Mouse (Mus musculus): ENCODE results near the gene Simc1. TPM values are rescaled to one million over a fixed set of nuclear protein-coding genes. Genes with fewer than 3 reads are reported as not detected.

Simc1 gene
- polyA plus RNA-seq, 1 experiment from 2014 or later, result 2.8 TPM

DNA sequence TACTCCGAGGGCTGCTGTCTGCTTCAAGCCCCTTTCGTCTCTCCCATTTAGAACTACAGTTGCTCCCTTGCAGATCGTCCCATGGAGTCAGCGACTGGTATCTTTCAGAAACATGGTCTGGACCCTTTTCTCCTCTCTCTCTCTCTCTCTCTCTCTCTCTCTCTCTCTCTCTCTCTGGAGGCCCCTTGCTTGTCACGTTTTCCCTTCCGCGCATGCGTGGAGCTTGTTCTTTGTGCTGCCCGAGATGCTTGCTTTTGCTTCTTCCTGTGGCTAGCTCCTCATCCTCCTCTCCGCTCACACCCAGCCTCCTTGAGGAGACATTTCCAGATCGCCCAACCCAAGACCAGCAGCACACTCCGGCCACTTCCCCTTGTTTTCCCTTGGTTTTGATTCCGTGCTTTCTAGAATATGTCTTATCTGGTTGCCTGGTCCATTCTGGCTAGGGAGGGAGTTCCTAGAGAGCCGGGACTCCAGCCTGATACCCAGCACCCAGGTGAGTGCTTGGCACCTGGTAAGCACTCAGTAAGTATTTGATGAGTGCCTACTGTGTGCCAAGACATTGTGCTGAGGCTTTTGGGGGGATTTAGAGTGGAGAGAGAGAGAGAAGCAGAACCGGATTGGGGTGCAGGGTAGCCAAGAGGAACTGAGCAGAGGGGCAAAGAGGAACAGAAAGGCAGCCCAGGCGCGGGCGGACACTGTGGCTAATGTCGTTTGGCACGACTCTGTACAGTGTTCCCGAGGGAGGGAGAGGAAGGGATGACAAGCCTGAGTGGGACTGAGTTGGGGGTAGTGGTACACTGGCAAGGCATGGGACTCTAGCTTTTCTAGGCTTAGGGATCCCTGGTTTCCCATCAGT, 74.3 kb downstream of the Simc1 start:
- Histone ChIP-seq H3K4me2 (replicated peaks; ENCODE audit: low read depth) (no peak overlapping the region), H3K4me1 (replicated peaks; ENCODE audit: control insufficient read depth, insufficient read depth) (peaks cover 4% of the 10 kb centered on the region; the same call in 1 of the 2 replicates), H3K27me3 (ENCODE audit: control insufficient read depth, insufficient read depth, low read length) (no peaks in the 10 kb centered on the region), H3K27ac (replicated peaks) (peak overlapping the region; percentile 24), H3K9me3 (ENCODE audit: control insufficient read depth, low read length) (no peaks in the 10 kb centered on the region), H3K36me3 (ENCODE audit: control insufficient read depth, insufficient read depth, low read length) (no peaks in the 10 kb centered on the region), H3K9ac (ENCODE audit: low read length) (no peak overlapping the region), H3K4me3 (ENCODE audit: low read depth, low read length) (no peak overlapping the region)
- ATAC-seq (ENCODE audit: low FRiP score, low TSS enrichment), result no peak
- no peak for TF ChIP-seq CTCF (IDR thresholded peaks at IDR 0.05; ENCODE audit: low read depth)
- no peak for TF ChIP-seq EP300 (optimal IDR thresholded peaks at IDR 0.05)
- WGBS, result 82% methylated on average over 21 of the region's 21 CpGs
- DNase-seq (ENCODE audit: low spot score), result no peak

DNA sequence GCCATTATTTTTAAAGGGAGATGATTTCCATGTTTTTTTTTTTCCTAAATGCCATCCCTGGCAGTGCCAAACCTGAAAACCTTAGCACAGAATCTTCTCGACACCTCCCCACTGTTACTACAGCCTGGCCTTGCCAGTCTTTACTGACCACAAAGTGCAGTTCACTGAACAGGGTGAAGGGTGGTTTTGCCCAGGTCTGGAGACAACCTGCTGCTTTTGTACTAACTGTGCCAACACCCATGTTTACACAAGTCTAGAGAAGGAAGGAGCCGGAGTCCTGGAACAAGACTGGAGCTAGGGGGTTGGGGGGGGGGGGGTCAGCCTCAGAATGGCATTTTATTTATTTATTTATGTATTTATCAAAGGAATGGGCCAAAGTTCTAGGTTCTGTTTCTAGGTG, 77.8 kb downstream of the Simc1 start:
- no peak for TF ChIP-seq CTCF (IDR thresholded peaks at IDR 0.05; ENCODE audit: low read depth)
- no peak for TF ChIP-seq EP300 (optimal IDR thresholded peaks at IDR 0.05)
- no peaks in the 10 kb centered on the region for H3K9me3 ChIP-seq (ENCODE audit: control insufficient read depth, low read length)
- DNase-seq (ENCODE audit: low spot score) (peak; percentile 58), ATAC-seq (ENCODE audit: low FRiP score, low TSS enrichment) (peak; percentile 80)
- H3K4me1 ChIP-seq (replicated peaks; ENCODE audit: control insufficient read depth, insufficient read depth), result no peaks in the 10 kb centered on the region; the same call in 1 of the 2 replicates
- H3K4me3 ChIP-seq (ENCODE audit: low read depth, low read length), result no peak overlapping the region
- H3K36me3 ChIP-seq (ENCODE audit: control insufficient read depth, insufficient read depth, low read length), result peaks cover 14% of the 10 kb centered on the region
- peak overlapping the region; percentile 77 for H3K27ac ChIP-seq (replicated peaks)
- no peak overlapping the region for H3K9ac ChIP-seq (ENCODE audit: low read length)
- WGBS, result 51% methylated on average over 2 of the region's 2 CpGs
- H3K4me2 ChIP-seq (replicated peaks; ENCODE audit: low read depth), result no peak overlapping the region
- H3K27me3 ChIP-seq (ENCODE audit: control insufficient read depth, insufficient read depth, low read length), result no peaks in the 10 kb centered on the region

DNA sequence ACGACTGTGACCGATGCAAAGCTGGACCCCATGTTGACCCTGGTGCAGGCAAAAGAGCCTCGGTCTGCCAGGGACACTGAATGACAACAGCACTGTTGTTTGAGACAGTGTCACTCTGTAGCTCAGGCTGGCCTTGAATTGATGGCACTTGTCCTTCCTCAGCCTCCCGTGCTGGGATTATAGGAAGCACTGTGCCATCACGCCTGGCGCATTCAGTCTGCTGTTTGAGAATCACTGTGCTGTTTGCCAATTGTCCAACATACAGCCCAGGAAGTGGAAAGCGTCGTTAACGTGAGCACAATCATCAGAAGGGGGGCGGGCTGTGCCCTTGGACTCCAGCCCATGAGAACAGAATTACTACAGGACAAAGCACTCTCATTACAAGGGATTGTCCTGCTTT, 78.5 kb downstream of the Simc1 start:
- TF ChIP-seq CTCF (IDR thresholded peaks at IDR 0.05; ENCODE audit: low read depth) (no peak), EP300 (optimal IDR thresholded peaks at IDR 0.05) (no peak)
- ATAC-seq (ENCODE audit: low FRiP score, low TSS enrichment) (peak; percentile 31), DNase-seq (ENCODE audit: low spot score) (peak; percentile 44)
- Histone ChIP-seq H3K27ac (replicated peaks) (peak overlapping the region; percentile 56), H3K9me3 (ENCODE audit: control insufficient read depth, low read length) (no peaks in the 10 kb centered on the region), H3K4me1 (replicated peaks; ENCODE audit: control insufficient read depth, insufficient read depth) (no peaks in the 10 kb centered on the region), H3K27me3 (ENCODE audit: control insufficient read depth, insufficient read depth, low read length) (no peaks in the 10 kb centered on the region), H3K36me3 (ENCODE audit: control insufficient read depth, insufficient read depth, low read length) (peaks cover 14% of the 10 kb centered on the region), H3K4me2 (replicated peaks; ENCODE audit: low read depth) (no peak overlapping the region), H3K9ac (ENCODE audit: low read length) (no peak overlapping the region), H3K4me3 (ENCODE audit: low read depth, low read length) (no peak overlapping the region)
- WGBS, result 56% methylated on average over 10 of the region's 10 CpGs

DNA sequence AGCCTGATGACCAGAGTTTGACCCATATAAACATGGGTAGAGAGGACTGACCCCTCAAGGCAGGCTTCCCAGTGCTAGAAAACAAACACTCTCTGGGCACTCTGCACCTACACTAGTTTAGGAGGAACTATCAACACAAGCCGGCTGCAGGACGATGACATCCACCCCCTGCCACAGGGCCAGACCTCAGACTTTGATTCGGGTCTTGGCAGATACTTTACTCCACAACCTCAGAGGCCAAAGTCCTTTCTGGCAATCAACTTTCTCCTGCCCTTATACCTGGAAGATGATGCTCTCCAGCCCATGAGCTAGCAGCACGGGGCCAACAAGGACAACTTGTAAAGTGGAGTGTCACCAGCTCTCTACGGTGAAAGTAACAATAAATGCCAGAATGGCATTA, 79.3 kb downstream of the Simc1 start:
- Histone ChIP-seq H3K4me3 (ENCODE audit: low read depth, low read length) (no peak overlapping the region), H3K36me3 (ENCODE audit: control insufficient read depth, insufficient read depth, low read length) (peaks cover 14% of the 10 kb centered on the region), H3K4me2 (replicated peaks; ENCODE audit: low read depth) (no peak overlapping the region), H3K9me3 (ENCODE audit: control insufficient read depth, low read length) (no peaks in the 10 kb centered on the region), H3K9ac (ENCODE audit: low read length) (no peak overlapping the region), H3K4me1 (replicated peaks; ENCODE audit: control insufficient read depth, insufficient read depth) (no peaks in the 10 kb centered on the region), H3K27ac (replicated peaks) (peak overlapping the region; percentile 35), H3K27me3 (ENCODE audit: control insufficient read depth, insufficient read depth, low read length) (no peaks in the 10 kb centered on the region)
- DNase-seq (ENCODE audit: low spot score), result no peak
- TF ChIP-seq EP300 (optimal IDR thresholded peaks at IDR 0.05), result no peak
- no peak for TF ChIP-seq CTCF (IDR thresholded peaks at IDR 0.05; ENCODE audit: low read depth)
- 70% methylated on average over 5 of the region's 5 CpGs for WGBS
- ATAC-seq (ENCODE audit: low FRiP score, low TSS enrichment), result no peak; the same call in 1 of the 2 replicates

DNA sequence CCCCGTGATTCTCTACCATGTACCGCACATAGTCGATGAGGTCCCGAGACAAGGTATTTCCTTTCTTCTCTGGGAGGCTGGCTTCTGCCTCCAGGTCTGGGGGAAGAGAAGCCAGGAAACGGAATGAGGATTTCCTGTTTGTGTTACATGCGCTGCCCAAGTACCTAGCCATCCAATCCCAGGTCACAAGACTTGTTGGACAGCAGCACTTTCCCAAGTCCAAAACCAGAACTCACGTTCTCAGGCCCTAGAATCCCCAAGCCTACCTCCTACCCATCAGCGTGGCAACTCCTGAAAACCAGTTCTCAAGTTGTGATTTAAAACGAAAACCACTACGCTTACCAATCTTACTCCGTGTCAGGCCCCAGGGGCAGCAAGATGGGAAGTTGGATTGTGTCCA, 82.3 kb downstream of the Simc1 start:
- H3K36me3 ChIP-seq (ENCODE audit: control insufficient read depth, insufficient read depth, low read length), result peaks cover 14% of the 10 kb centered on the region

DNA sequence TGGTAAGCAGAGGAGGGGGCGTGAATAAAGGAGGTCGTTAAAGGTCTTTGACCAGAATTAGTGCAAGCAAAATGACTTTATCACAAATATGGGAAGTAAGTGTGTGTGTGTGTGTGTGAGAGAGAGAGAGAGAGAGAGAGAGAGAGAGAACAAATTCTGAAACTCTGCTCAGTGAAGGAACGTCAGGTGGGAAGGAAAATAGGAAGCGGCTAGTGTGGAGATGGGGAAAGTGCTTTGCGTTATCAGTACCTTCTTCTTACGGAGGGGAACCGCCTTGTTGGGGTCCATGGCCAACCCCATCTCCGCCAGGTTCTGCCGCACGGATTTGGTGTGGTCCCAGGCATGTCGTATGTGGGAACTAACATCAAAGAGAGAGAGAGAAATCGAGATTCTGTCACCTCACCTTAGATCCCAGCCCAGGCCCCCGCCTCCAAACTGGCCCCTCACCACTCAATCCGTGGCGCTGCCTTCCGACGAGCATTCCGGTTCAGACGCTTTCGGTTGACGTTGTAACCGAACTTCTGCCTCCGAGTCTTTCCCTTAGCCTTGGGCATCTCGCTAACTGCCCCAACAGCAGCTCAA, 85.9 kb downstream of the Simc1 start:
- Histone ChIP-seq H3K36me3 (ENCODE audit: control insufficient read depth, insufficient read depth, low read length) (peaks cover 9% of the 10 kb centered on the region; the same call in 1 of the 2 replicates), H3K4me2 (replicated peaks; ENCODE audit: low read depth) (peak overlapping the region; percentile 76), H3K9ac (ENCODE audit: low read length) (peak overlapping the region; percentile 60), H3K27ac (replicated peaks) (0 out of 2 replicates have a peak overlapping the region, but pooled peaks have one; percentile 64), H3K27me3 (ENCODE audit: control insufficient read depth, insufficient read depth, low read length) (no peaks in the 10 kb centered on the region), H3K9me3 (ENCODE audit: control insufficient read depth, low read length) (no peaks in the 10 kb centered on the region), H3K4me1 (replicated peaks; ENCODE audit: control insufficient read depth, insufficient read depth) (no peaks in the 10 kb centered on the region), H3K4me3 (ENCODE audit: low read depth, low read length) (peak overlapping the region; percentile 76)
- DNase-seq (ENCODE audit: low spot score) (no peak), ATAC-seq (ENCODE audit: low FRiP score, low TSS enrichment) (no peak)
- TF ChIP-seq EP300 (optimal IDR thresholded peaks at IDR 0.05), result no peak
- no peak for TF ChIP-seq CTCF (IDR thresholded peaks at IDR 0.05; ENCODE audit: low read depth)
- WGBS, result 1% methylated on average over 24 of the region's 24 CpGs

More for the DNA sequence above, 82.3 kb downstream of the Simc1 start:
- no peak for DNase-seq (ENCODE audit: low spot score)
- Histone ChIP-seq H3K27me3 (ENCODE audit: control insufficient read depth, insufficient read depth, low read length) (no peaks in the 10 kb centered on the region), H3K27ac (replicated peaks) (no peak overlapping the region), H3K4me3 (ENCODE audit: low read depth, low read length) (no peak overlapping the region), H3K9ac (ENCODE audit: low read length) (no peak overlapping the region), H3K4me1 (replicated peaks; ENCODE audit: control insufficient read depth, insufficient read depth) (no peaks in the 10 kb centered on the region), H3K9me3 (ENCODE audit: control insufficient read depth, low read length) (no peaks in the 10 kb centered on the region), H3K4me2 (replicated peaks; ENCODE audit: low read depth) (no peak overlapping the region)
- WGBS, result 87% methylated on average over 11 of the region's 11 CpGs
- TF ChIP-seq EP300 (optimal IDR thresholded peaks at IDR 0.05), result no peak
- no peak for TF ChIP-seq CTCF (IDR thresholded peaks at IDR 0.05; ENCODE audit: low read depth)
- no peak for ATAC-seq (ENCODE audit: low FRiP score, low TSS enrichment)
